Mouse (Mus musculus): ENCODE results near the gene Hdac9.

DNA sequence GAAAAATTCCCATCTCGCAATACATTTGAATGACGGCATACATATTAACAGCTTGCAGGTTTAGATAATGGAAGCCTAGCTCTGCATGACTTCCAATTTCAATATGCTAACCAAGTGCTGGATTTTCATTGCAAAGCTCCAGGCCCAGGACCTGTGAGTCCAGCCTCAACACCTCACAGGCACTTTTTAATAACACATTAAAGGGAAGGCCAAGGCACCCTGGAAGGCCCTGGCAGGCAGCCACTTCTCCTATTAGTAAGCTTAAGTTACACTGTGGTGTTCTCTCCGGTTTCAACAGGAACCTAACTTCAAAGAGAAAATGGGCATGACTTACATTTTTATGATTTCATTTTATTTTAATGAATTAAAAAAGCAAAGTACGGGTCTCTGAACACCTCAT is 233.5 kb downstream of the Hdac9 start:
- TF ChIP-seq CTCF (conservative IDR thresholded peaks at IDR 0.05; ENCODE audit: insufficient read depth, insufficient read length, low read depth, low read length) (no peak), POLR2A (IDR thresholded peaks at IDR 0.05; ENCODE audit: low read depth, low read length) (no peak)
